Mouse (Mus musculus) hematopoietic stem cell, adult 5-6 weeks (primary cell): ENCODE measurements around the gene Aspg. TPM values are rescaled to one million over a fixed set of nuclear protein-coding genes. Genes with fewer than 3 reads are reported as not detected.

ENCODE experiments used
- ATAC-seq, 2 experiments: fragments of 125-278 bp in 1 of 2; replicated peaks in 1 of 2; 2 replicates each; pipeline ENCODE4 v1.8.0; 2016 to 2017; ENCODE audit warnings: inconsistent platforms in 2 of 2, mild to moderate bottlenecking in 2 of 2, moderate number of reproducible peaks in 2 of 2, low read depth in 1 of 2, moderate TSS enrichment in 1 of 2; ENCODE audit not compliant: low FRiP score in 2 of 2, poor library complexity in 2 of 2, severe bottlenecking in 2 of 2, insufficient read depth in 1 of 2, low TSS enrichment in 1 of 2
- total RNA-seq: library from RNA; stranded (forward); fragments of 172-1452, 232-1000 nt; gene quantifications from 2 replicates; pipeline ENCODE4 v1.2.3, GENCODE M21; 2017

Aspg gene
- not detected in 2 replicates for total RNA-seq

- ATAC-seq = no peak
Observed at GRCm38 (mm10) chr12:112106541-112106971, at the start of gene Aspg. TSS of gene Aspg (plus strand) at chr12:112106679.

DNA sequence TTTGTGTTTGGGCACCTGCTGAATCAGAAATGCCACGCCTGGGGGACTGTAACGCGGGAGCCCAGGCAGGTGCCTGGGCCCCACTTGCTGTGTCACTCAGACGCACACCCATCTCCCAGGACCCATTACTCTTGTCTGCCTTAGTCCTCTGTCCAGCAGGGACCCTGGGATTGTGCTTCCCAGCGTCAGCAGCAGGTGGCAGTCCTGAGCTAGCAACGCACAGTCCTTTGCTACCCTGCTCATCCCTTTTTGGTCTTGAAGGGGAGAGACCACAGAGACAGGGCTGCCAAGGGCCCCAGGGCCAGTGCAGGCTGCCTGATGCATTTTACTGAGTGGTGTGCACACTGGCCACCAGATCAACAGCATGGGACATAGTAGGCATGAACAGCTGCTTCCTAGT lies 28.8 kb upstream of the Aspg start:
- ATAC-seq = peak; percentile 81 to 83

DNA sequence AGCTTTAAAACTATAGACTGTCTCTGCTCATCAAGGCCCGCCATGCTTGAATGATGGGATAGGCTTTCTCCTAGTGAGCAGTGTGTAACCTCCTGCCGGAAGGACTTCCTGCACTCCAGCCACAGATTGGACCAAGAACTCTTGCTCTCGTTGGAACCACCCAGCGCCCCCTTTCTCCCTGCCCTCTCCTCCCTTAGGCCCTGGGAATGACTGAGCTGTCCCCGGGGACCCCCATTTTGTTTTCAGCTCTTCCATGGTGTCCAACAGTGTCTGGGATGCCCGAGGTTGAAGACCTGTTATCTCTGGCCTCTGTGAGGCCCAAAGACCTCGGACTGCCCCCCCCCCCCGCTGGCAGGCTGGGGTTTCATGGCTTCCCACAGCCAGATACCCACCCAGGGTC lies 26.6 kb upstream of the Aspg start:
- no peak for ATAC-seq

GRCm38 (mm10) chr12:112080911-112081310 lies 25.6 kb upstream of the Aspg start:
- ATAC-seq = no peak

GRCm38 (mm10) chr12:112082241-112082640 lies 24.2 kb upstream of the Aspg start:
- no peak for ATAC-seq

GRCm38 (mm10) chr12:112086250-112086649 lies 20.2 kb upstream of the Aspg start:
- ATAC-seq = no peak

GRCm38 (mm10) chr12:112086726-112087125 lies 19.8 kb upstream of the Aspg start:
- no peak for ATAC-seq

GRCm38 (mm10) chr12:112088609-112089324 lies 17.7 kb upstream of the Aspg start:
- no peak for ATAC-seq

GRCm38 (mm10) chr12:112091054-112091453 lies 15.4 kb upstream of the Aspg start:
- peak; percentile 83 to 85 for ATAC-seq

- no peak for ATAC-seq
Observed at GRCm38 (mm10) chr12:112094261-112094880, 12.1 kb upstream of the Aspg start.

- ATAC-seq = 0 out of 4 replicates have a peak, but pooled peaks of 1 of the 2 experiments have one; percentile 21
Observed at GRCm38 (mm10) chr12:112096051-112096732, 10.3 kb upstream of the Aspg start.

- ATAC-seq = no peak
Observed at GRCm38 (mm10) chr12:112096733-112097117, 9.8 kb upstream of the Aspg start.

- no peak for ATAC-seq
Observed at GRCm38 (mm10) chr12:112100106-112100505, 6.4 kb upstream of the Aspg start.

DNA sequence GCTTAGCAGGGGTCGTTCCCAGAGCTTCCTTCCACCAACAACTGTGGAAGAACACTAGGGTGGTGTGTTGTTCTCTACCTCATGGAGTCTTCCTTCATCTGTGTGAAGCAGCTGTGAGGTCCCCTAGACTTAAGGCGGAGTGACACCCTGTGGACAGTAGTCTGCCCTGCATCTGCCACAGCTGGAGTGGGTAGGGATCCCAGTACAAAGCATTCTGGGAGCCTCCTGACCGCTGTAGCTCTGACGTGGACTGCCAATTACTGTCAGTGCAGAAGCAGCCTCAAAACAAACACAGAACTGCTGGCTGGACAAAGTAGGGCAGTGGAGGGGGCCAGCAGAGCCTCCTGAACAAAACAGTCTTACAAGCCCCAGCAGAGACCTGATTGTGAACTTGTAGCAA lies 5.4 kb upstream of the Aspg start:
- ATAC-seq = no peak

GRCm38 (mm10) chr12:112103179-112103578 lies 3.3 kb upstream of the Aspg start:
- ATAC-seq = no peak

DNA sequence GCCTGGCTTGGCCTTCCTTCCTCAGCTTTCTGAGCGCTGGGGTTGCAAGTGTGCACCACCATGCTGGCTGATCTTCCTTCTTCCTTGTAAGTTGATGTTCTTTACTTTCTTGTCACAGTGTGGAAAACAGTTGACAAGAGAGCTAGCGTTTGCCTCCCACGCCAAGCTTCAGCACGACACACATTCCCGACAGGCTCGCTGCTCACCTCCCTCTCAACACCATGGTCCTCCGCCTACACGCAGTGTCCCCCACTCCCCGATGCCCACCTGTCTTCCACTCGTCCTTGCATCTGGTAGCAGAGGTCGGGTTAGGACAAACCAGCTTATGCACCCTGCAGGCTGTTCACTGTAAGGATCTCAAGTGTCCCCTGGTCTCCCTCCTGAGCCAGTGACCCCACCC lies 1.6 kb upstream of the Aspg start:
- ATAC-seq = no peak

- no peak for ATAC-seq
Observed at GRCm38 (mm10) chr12:112107685-112108084, 1.2 kb downstream of the Aspg start.

GRCm38 (mm10) chr12:112108696-112109445 lies 2.4 kb downstream of the Aspg start:
- ATAC-seq = no peak
